Mouse (Mus musculus) MEL (cell line): Measurements from ENCODE around the gene Cadps. TPM values are rescaled to one million over a fixed set of nuclear protein-coding genes. Genes with fewer than 3 reads are reported as not detected.

Source experiments
- DNase-seq: peaks from one replicate; pipeline ENCODE4 v3.0.0; 2011; ENCODE audit warnings: low read depth, low spot score
- H3K27ac ChIP-seq: 2 replicates; pipeline ENCODE4 v1.5.1; 2012; ENCODE audit warnings: low read depth, mild to moderate bottlenecking, control low read depth, low read length, moderate library complexity; ENCODE audit not compliant: control insufficient read depth
- H3K27me3 ChIP-seq, 2 experiments: fragments of 150-350 bp in 1 of 2; sonication (generic) in 1 of 2; 2 replicates each; pipeline ENCODE4 v1.6.1; 2012; ENCODE audit warnings: low read length in 2 of 2, mild to moderate bottlenecking in 2 of 2, improper control_type of control experiment in 1 of 2, moderate library complexity in 1 of 2; ENCODE audit not compliant: insufficient read depth in 2 of 2, control insufficient read depth in 1 of 2
- H3K36me3 ChIP-seq, 2 experiments: 2 replicates each; pipeline ENCODE4 v1.6.1; 2012 to 2014; ENCODE audit warnings: low read length in 2 of 2, improper control_type of control experiment in 1 of 2, inconsistent platforms in 1 of 2, mild to moderate bottlenecking in 1 of 2; ENCODE audit not compliant: insufficient read depth in 2 of 2, control insufficient read depth in 1 of 2
- H3K4me1 ChIP-seq, 2 experiments: fragments of 150-350 bp in 1 of 2; sonication (generic) in 1 of 2; 2 replicates each; pipeline ENCODE4 v1.6.1; 2012; ENCODE audit warnings: low read length in 2 of 2, improper control_type of control experiment in 1 of 2, mild to moderate bottlenecking in 1 of 2; ENCODE audit not compliant: insufficient read depth in 2 of 2, control insufficient read depth in 1 of 2
- H3K4me3 ChIP-seq, 2 experiments: fragments of 150-350 bp in 1 of 2; sonication (generic) in 1 of 2; 2 replicates each; pipeline ENCODE4 v1.5.1; 2012; ENCODE audit warnings: low read depth in 2 of 2, low read length in 2 of 2, mild to moderate bottlenecking in 2 of 2, moderate library complexity in 2 of 2, control low read depth in 1 of 2, improper control_type of control experiment in 1 of 2; ENCODE audit not compliant: control insufficient read depth in 1 of 2, insufficient read depth in 1 of 2
- H3K79me2 ChIP-seq: 2 replicates; pipeline ENCODE4 v1.6.1; 2012; ENCODE audit warnings: mild to moderate bottlenecking, low read length, moderate library complexity; ENCODE audit not compliant: control insufficient read depth, poor library complexity, insufficient read depth
- H3K9ac ChIP-seq: 2 replicates; pipeline ENCODE4 v1.6.1; 2012; ENCODE audit warnings: low read depth, mild to moderate bottlenecking, control low read depth, low read length, moderate library complexity; ENCODE audit not compliant: control insufficient read depth, poor library complexity, severe bottlenecking
- H3K9me3 ChIP-seq: fragments of 150-350 bp; sonication (generic); replicated peaks from 2 replicates; pipeline ENCODE4 v1.6.1; 2012; ENCODE audit warnings: mild to moderate bottlenecking, low read length, improper control_type of control experiment, moderate library complexity; ENCODE audit not compliant: insufficient read depth
- CHD1 ChIP-seq: IDR thresholded peaks from 2 replicates; pipeline ENCODE4 v1.6.1; 2012; ENCODE audit warnings: low read depth, mild to moderate bottlenecking, inconsistent platforms, low read length, improper control_type of control experiment
- CHD2 ChIP-seq: IDR thresholded peaks from 2 replicates; pipeline ENCODE4 v1.6.1; 2011; ENCODE audit warnings: low read length, improper control_type of control experiment
- E2F4 ChIP-seq: IDR thresholded peaks from 2 replicates; pipeline ENCODE4 v1.6.1; 2011; ENCODE audit warnings: low read depth, low read length, improper control_type of control experiment, borderline replicate concordance
- ELF1 ChIP-seq: IDR thresholded peaks from 2 replicates; pipeline ENCODE4 v1.6.1; 2014; ENCODE audit warnings: low read depth, mild to moderate bottlenecking, inconsistent platforms, low read length, improper control_type of control experiment, moderate library complexity
- EP300 ChIP-seq, 2 experiments: IDR thresholded peaks; 2 replicates each; pipeline ENCODE4 v1.6.1; 2011; ENCODE audit warnings: improper control_type of control experiment in 2 of 2, low read length in 2 of 2, low read depth in 1 of 2, mild to moderate bottlenecking in 1 of 2
- ETS1 ChIP-seq: IDR thresholded peaks from 2 replicates; pipeline ENCODE4 v1.6.1; 2012; ENCODE audit warnings: low read depth, mild to moderate bottlenecking, inconsistent platforms, low read length, improper control_type of control experiment, moderate library complexity
- GABPA ChIP-seq: IDR thresholded peaks from 2 replicates; pipeline ENCODE4 v1.6.1; 2012; ENCODE audit warnings: low read depth, mild to moderate bottlenecking, inconsistent platforms, low read length, improper control_type of control experiment, moderate library complexity
- GATA1 ChIP-seq: IDR thresholded peaks from 2 replicates; pipeline ENCODE4 v1.6.1; 2011; ENCODE audit warnings: low read depth, low read length, improper control_type of control experiment
- KAT2A ChIP-seq: conservative IDR thresholded peaks from 2 replicates; pipeline ENCODE4 v1.6.1; 2012; ENCODE audit warnings: low read depth, low read length, improper control_type of control experiment, inconsistent platforms
- MAFK ChIP-seq: IDR thresholded peaks from 2 replicates; pipeline ENCODE4 v1.6.1; 2011; ENCODE audit warnings: low read depth, mild to moderate bottlenecking, low read length, improper control_type of control experiment, borderline replicate concordance
- MAZ ChIP-seq: IDR thresholded peaks from 2 replicates; pipeline ENCODE4 v1.6.1; 2012; ENCODE audit warnings: low read depth, mild to moderate bottlenecking, inconsistent platforms, low read length, improper control_type of control experiment
- MEF2A ChIP-seq: IDR thresholded peaks from 2 replicates; pipeline ENCODE4 v1.6.1; 2014; ENCODE audit warnings: low read depth, mild to moderate bottlenecking, inconsistent platforms, low read length, improper control_type of control experiment; ENCODE audit not compliant: poor library complexity, insufficient replicate concordance, severe bottlenecking; ENCODE audit errors: extremely low read depth
- MXI1 ChIP-seq: IDR thresholded peaks from 2 replicates; pipeline ENCODE4 v1.6.1; 2011; ENCODE audit warnings: mild to moderate bottlenecking, low read depth, low read length, improper control_type of control experiment
- MYB ChIP-seq: IDR thresholded peaks from 2 replicates; pipeline ENCODE4 v1.6.1; 2011; ENCODE audit warnings: mild to moderate bottlenecking, low read depth, low read length, improper control_type of control experiment
- MYC ChIP-seq: IDR thresholded peaks from 2 replicates; pipeline ENCODE4 v1.6.1; 2011; ENCODE audit warnings: low read depth, mild to moderate bottlenecking, low read length, improper control_type of control experiment, moderate library complexity
- POLR2A ChIP-seq, 2 experiments: IDR thresholded peaks; 2 replicates each; pipeline ENCODE4 v1.6.1; 2011 to 2012; ENCODE audit warnings: low read length in 2 of 2, mild to moderate bottlenecking in 2 of 2, control low read depth in 1 of 2, improper control_type of control experiment in 1 of 2, low read depth in 1 of 2, moderate library complexity in 1 of 2; ENCODE audit not compliant: control insufficient read depth in 1 of 2, insufficient read depth in 1 of 2, poor library complexity in 1 of 2
- POLR2AphosphoS5 ChIP-seq: IDR thresholded peaks from 2 replicates; pipeline ENCODE4 v1.6.1; 2012; ENCODE audit warnings: low read depth, borderline replicate concordance, mild to moderate bottlenecking, inconsistent platforms, low read length, moderate library complexity, mixed read lengths
- RAD21 ChIP-seq: IDR thresholded peaks from 2 replicates; pipeline ENCODE4 v1.6.1; 2011; ENCODE audit warnings: mild to moderate bottlenecking, low read depth, low read length, improper control_type of control experiment
- SIN3A ChIP-seq: IDR thresholded peaks from 2 replicates; pipeline ENCODE4 v1.6.1; 2012; ENCODE audit warnings: low read length, improper control_type of control experiment, inconsistent platforms
- SMC3 ChIP-seq: IDR thresholded peaks from 2 replicates; pipeline ENCODE4 v1.6.1; 2011; ENCODE audit warnings: low read depth, low read length, improper control_type of control experiment
- TAL1 ChIP-seq: IDR thresholded peaks from 2 replicates; pipeline ENCODE4 v1.6.1; 2012; ENCODE audit warnings: mild to moderate bottlenecking, inconsistent platforms, low read length, moderate library complexity, mixed read lengths
- TBP ChIP-seq: IDR thresholded peaks from 2 replicates; pipeline ENCODE4 v1.8.0; 2011; ENCODE audit warnings: low read depth, low read length, improper control_type of control experiment
- TCF12 ChIP-seq: IDR thresholded peaks from 2 replicates; pipeline ENCODE4 v1.6.1; 2014; ENCODE audit warnings: low read depth, mild to moderate bottlenecking, inconsistent platforms, low read length, improper control_type of control experiment, moderate library complexity
- UBTF ChIP-seq: IDR thresholded peaks from 2 replicates; pipeline ENCODE4 v1.6.1; 2012; ENCODE audit warnings: low read depth, mild to moderate bottlenecking, inconsistent platforms, low read length, improper control_type of control experiment, moderate library complexity, borderline replicate concordance; ENCODE audit not compliant: insufficient read depth
- USF2 ChIP-seq, 2 experiments: IDR thresholded peaks; 2 replicates each; pipeline ENCODE4 v1.6.1; 2011 to 2012; ENCODE audit warnings: improper control_type of control experiment in 2 of 2, low read length in 2 of 2, borderline replicate concordance in 1 of 2, inconsistent platforms in 1 of 2, low read depth in 1 of 2, mild to moderate bottlenecking in 1 of 2; ENCODE audit not compliant: insufficient read depth in 1 of 2
- ZNF384 ChIP-seq: IDR thresholded peaks from 2 replicates; pipeline ENCODE4 v1.6.1; 2012; ENCODE audit warnings: low read depth, mild to moderate bottlenecking, inconsistent platforms, low read length, improper control_type of control experiment
- polyA plus RNA-seq, 2 experiments: library from polyadenylated mRNA; stranded (reverse) in 1 of 2; unstranded in 1 of 2; fragments of >175 nt in 1 of 2; fragments of >200 nt in 1 of 2; gene quantifications; 2 replicates each; pipeline versions ENCODE4 v1.2.1 to v1.2.4; 2012; ENCODE audit warnings: low replicate concordance in 2 of 2, low read depth in 1 of 2; ENCODE audit not compliant: insufficient read length in 2 of 2, insufficient read depth in 1 of 2, missing spikeins in 1 of 2
- total RNA-seq: library from RNA; depleted of rRNA; stranded (reverse); fragments of 300-350 nt; gene quantifications from 2 replicates; pipeline ENCODE4 v1.2.3, GENCODE M21; 2012

Cadps gene
- total and polyA plus RNA-seq, 3 experiments: not detected

DNA sequence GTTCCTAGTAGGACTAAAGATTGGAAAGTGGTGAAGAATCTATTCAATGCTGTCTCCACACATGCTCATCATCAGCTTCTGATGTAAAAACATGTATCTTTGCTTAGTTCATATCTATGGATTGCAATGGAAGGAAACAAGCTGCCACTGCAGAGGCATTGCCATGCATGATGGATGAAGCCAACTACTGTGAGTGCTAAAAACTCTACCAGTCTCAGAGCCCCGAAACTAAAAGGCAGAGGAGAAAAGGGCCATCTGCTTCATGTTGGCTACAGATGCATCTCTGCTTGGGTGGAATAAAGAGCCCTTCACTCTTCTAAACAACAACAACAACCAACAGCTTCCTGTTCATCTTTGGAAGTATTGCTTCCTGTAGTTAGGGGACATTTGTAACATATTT, 38.6 kb downstream of the Cadps start:
- Histone ChIP-seq H3K9me3 (no peaks in the 10 kb centered on the region), H3K4me3 (no peak overlapping the region), H3K27me3 (no peaks in the 10 kb centered on the region), H3K36me3 (no peaks in the 10 kb centered on the region), H3K4me1 (no peaks in the 10 kb centered on the region), H3K9ac (no peak overlapping the region), H3K79me2 (no peaks in the 10 kb centered on the region), H3K27ac (no peak overlapping the region)
- TF ChIP-seq CHD1 (no peak), MAFK (no peak), TAL1 (no peak), RAD21 (no peak), MYC (no peak), ETS1 (no peak), SMC3 (no peak), ELF1 (no peak), E2F4 (no peak), USF2 (IDR thresholded peaks at IDR 0.05; ENCODE audit: borderline replicate concordance in 1 of 2, insufficient read depth in 1 of 2, low read depth in 1 of 2, low read length in 2 of 2) (no peak), ZNF384 (no peak), TBP (no peak), TCF12 (no peak)
- DNase-seq: no peak

DNA sequence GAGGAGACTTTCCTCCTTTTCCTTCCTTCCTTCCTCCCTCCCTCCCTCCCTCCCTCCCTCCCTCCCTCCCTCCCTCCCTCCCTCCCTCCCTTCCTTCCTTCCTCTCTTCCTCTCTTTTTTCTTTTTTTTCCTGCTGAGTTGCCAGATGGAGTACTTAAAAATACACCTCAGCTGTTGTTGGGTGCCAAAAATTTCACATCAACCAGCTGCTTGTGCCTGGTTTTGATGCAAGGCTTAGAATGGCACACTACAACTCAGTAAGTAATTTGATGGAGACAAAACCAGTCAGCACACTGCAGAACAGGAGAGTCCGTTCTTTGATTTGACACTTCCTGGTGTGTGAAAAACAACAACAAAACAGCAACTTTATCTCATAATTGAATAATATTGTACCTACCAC, 42.9 kb downstream of the Cadps start:
- no peaks in the 10 kb centered on the region for H3K27me3 ChIP-seq
- H3K9ac ChIP-seq: no peak overlapping the region
- H3K9me3 ChIP-seq: no peaks in the 10 kb centered on the region
- no peak for DNase-seq
- no peaks in the 10 kb centered on the region for H3K79me2 ChIP-seq
- no peak overlapping the region for H3K27ac ChIP-seq
- H3K36me3 ChIP-seq: no peaks in the 10 kb centered on the region
- no peaks in the 10 kb centered on the region for H3K4me1 ChIP-seq
- no peak overlapping the region for H3K4me3 ChIP-seq
- TF ChIP-seq MAFK (no peak), MAZ (no peak), MYB (no peak), EP300 (IDR thresholded peaks at IDR 0.05; ENCODE audit: low read depth in 1 of 2, low read length in 2 of 2) (no peak), SIN3A (no peak), GABPA (no peak), GATA1 (no peak), POLR2A (IDR thresholded peaks at IDR 0.05; ENCODE audit: control insufficient read depth in 1 of 2, insufficient read depth in 1 of 2, low read depth in 1 of 2, low read length in 2 of 2, poor library complexity in 1 of 2) (no peak), MYC (no peak), CHD1 (no peak), USF2 (IDR thresholded peaks at IDR 0.05; ENCODE audit: borderline replicate concordance in 1 of 2, insufficient read depth in 1 of 2, low read depth in 1 of 2, low read length in 2 of 2) (no peak), UBTF (no peak), SMC3 (no peak), MXI1 (no peak), CHD2 (no peak), KAT2A (no peak), MEF2A (no peak), POLR2AphosphoS5 (no peak)
